Mouse (Mus musculus): ENCODE measurements at regions not wholly inside any gene's neighbourhood (a gene's known extent, or its start where the extent isn't known, plus 50 kb on each side); places are given as distances from the start of the nearest gene placed in this dataset.
A peak's percentile ranks its signal among the peaks of the same experiment; 100 is the strongest.
"Not testable (repeated sequence)": the region's sequence is repeated elsewhere in the genome, so short reads cannot be mapped to it uniquely, and the experiment has no call there.

DNA sequence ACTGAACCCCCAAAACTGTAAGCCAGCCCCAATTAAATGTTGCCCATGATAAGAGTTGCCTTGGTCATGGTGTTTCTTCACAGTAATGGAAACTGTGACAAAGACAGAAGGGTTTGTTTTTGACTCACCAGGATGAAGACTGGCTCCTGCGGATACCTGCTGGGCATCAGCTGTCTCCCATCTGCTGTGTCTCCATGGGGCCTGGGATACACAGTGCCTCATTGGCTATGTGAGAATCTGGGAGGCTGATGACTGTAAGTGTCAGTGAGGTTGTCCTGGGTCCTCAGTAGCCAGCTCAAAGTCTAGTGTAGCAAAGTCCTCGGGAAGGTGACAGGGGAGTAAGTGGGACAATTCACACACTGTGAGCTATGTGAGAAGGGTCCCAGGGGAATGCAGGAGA, 139.5 kb upstream of the Sfswap start:
- Histone ChIP-seq H3K27me3 (replicated peaks) (no peaks in the 10 kb centered on the region), H3K9ac (no peak overlapping the region), H3K4me2 (no peak overlapping the region), H3K9me3 (replicated peaks) (no peaks in the 10 kb centered on the region), H3K4me1 (no peaks in the 10 kb centered on the region), H3K36me3 (no peaks in the 10 kb centered on the region), H3K27ac (no peak overlapping the region), H3K4me3 (no peak overlapping the region)
- 74% methylated on average over 2 of the region's 2 CpGs for WGBS (ENCODE audit: insufficient replicate concordance)
- ATAC-seq = no peak

GRCm38 (mm10) chr5:129363189-129363588, 137.8 kb upstream of the Sfswap start:
- Histone ChIP-seq H3K4me1 (no peaks in the 10 kb centered on the region), H3K9ac (no peak overlapping the region), H3K27me3 (replicated peaks) (no peaks in the 10 kb centered on the region), H3K36me3 (no peaks in the 10 kb centered on the region), H3K4me2 (no peak overlapping the region), H3K4me3 (no peak overlapping the region), H3K27ac (no peak overlapping the region), H3K9me3 (replicated peaks) (no peaks in the 10 kb centered on the region)
- 67% methylated on average over 10 of the region's 10 CpGs for WGBS (ENCODE audit: insufficient replicate concordance)
- ATAC-seq = no peak

GRCm38 (mm10) chr5:129365026-129365425, 136.0 kb upstream of the Sfswap start:
- ATAC-seq = no peak

GRCm38 (mm10) chr5:129367266-129367665, 133.8 kb upstream of the Sfswap start:
- WGBS (ENCODE audit: insufficient replicate concordance) = 71% methylated on average over 13 of the region's 13 CpGs
- Histone ChIP-seq H3K9ac (no peak overlapping the region), H3K36me3 (no peaks in the 10 kb centered on the region), H3K4me2 (no peak overlapping the region), H3K27ac (no peak overlapping the region), H3K4me1 (no peaks in the 10 kb centered on the region), H3K27me3 (replicated peaks) (no peaks in the 10 kb centered on the region), H3K9me3 (replicated peaks) (no peaks in the 10 kb centered on the region), H3K4me3 (no peak overlapping the region)
- no peak for ATAC-seq

More at GRCm38 (mm10) chr5:129365026-129365425, 136.0 kb upstream of the Sfswap start:
- Histone ChIP-seq H3K4me3 (no peak overlapping the region), H3K27me3 (replicated peaks) (no peaks in the 10 kb centered on the region), H3K9me3 (replicated peaks) (no peaks in the 10 kb centered on the region), H3K4me2 (no peak overlapping the region), H3K4me1 (no peaks in the 10 kb centered on the region), H3K27ac (no peak overlapping the region), H3K36me3 (no peaks in the 10 kb centered on the region), H3K9ac (no peak overlapping the region)
- WGBS (ENCODE audit: insufficient replicate concordance) = 52% methylated on average over 8 of the region's 8 CpGs

GRCm38 (mm10) chr5:129380861-129381260, 120.2 kb upstream of the Sfswap start:
- ATAC-seq = no peak
- 84% methylated on average over 7 of the region's 7 CpGs for WGBS (ENCODE audit: insufficient replicate concordance)
- no peak overlapping the region for H3K9ac ChIP-seq

DNA sequence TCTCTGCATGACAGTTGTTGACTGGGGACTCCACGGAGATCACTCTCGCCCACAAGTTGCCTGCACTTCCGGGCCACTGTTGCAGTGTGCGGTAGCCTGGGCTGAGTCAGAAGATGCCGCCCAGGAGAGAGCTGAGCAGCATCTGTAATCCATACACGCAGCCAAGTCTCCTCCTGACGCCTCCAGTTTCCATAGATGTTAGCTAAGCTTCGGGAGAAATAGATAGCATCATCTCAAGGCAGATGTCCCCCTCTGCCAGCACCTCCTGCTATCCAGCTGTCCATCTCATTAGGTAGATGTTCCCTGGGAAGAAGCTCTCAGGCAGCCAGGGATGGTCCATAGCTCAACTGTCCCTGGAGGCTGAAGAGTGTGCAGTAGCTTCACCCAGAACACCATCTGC, 116.0 kb upstream of the Sfswap start:
- Histone ChIP-seq H3K9ac (no peak overlapping the region), H3K27ac (no peak overlapping the region), H3K4me2 (no peak overlapping the region), H3K9me3 (replicated peaks) (no peaks in the 10 kb centered on the region), H3K36me3 (no peaks in the 10 kb centered on the region), H3K27me3 (replicated peaks) (peaks cover 4% of the 10 kb centered on the region; the same call in 1 of the 2 replicates), H3K4me1 (no peaks in the 10 kb centered on the region), H3K4me3 (no peak overlapping the region)
- 72% methylated on average over 8 of the region's 8 CpGs for WGBS (ENCODE audit: insufficient replicate concordance)
- no peak for ATAC-seq

More at GRCm38 (mm10) chr5:129380861-129381260, 120.2 kb upstream of the Sfswap start:
- Histone ChIP-seq H3K27ac (no peak overlapping the region), H3K4me1 (no peaks in the 10 kb centered on the region), H3K4me3 (no peak overlapping the region), H3K4me2 (no peak overlapping the region), H3K27me3 (replicated peaks) (no peaks in the 10 kb centered on the region), H3K36me3 (no peaks in the 10 kb centered on the region), H3K9me3 (replicated peaks) (peaks cover 4% of the 10 kb centered on the region; the same call in 1 of the 2 replicates)

DNA sequence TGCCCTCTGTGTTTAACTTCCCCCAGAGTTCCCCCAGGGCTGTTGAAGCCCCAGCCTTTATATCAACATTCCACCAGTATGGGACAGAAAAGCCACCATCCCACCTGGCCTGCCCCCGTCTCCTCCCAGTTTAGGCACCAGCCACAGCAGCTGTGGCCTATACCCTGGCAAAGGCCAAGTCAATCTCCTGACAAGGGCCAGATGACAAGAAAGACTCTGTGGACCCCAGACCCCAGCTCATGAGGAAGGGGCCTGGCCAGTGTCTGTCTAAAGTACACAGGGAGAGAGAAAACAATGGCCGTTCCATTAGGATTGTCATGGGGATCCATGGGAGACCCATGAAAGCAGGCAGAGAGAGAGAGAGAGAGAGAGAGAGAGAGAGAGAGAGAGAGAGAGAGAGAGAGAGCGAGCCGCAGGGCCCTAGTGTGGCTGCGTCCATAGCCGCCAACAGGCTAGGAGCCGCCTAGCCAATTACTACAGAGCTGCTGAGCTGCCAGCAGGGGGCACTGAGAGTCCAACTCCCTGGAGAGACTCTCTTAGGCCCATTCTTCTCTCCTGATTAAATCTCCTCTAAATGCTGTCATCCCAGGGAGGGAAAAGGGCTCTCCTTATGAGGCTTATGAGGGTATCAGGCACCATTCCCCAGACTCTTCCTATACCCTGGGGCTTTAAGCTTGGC, 114.9 kb upstream of the Sfswap start:
- H3K9me3 ChIP-seq (replicated peaks); H3K4me2 ChIP-seq; H3K9ac ChIP-seq; H3K27ac ChIP-seq; H3K4me3 ChIP-seq; H3K36me3 ChIP-seq; H3K4me1 ChIP-seq; H3K27me3 ChIP-seq (replicated peaks): not testable (repeated sequence)
- WGBS (ENCODE audit: insufficient replicate concordance) = 63% methylated on average over 2 of the region's 7 CpGs
- peak; percentile 77 for ATAC-seq

DNA sequence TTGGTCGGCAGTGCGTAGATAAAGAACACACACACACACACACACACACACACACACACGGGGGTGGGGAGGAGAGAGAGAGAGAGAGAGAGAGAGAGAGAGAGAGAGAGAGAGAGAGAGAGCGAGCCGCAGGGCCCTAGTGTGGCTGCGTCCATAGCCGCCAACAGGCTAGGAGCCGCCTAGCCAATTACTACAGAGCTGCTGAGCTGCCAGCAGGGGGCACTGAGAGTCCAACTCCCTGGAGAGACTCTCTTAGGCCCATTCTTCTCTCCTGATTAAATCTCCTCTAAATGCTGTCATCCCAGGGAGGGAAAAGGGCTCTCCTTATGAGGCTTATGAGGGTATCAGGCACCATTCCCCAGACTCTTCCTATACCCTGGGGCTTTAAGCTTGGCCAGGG, 114.3 kb upstream of the Sfswap start:
- H3K36me3 ChIP-seq; H3K27me3 ChIP-seq (replicated peaks); H3K9ac ChIP-seq; H3K27ac ChIP-seq; H3K4me3 ChIP-seq; H3K9me3 ChIP-seq (replicated peaks); H3K4me2 ChIP-seq; H3K4me1 ChIP-seq: not testable (repeated sequence)
- WGBS (ENCODE audit: insufficient replicate concordance) = no CpG with 5 or more reads among the region's 8 CpGs
- ATAC-seq = peak; percentile 75

GRCm38 (mm10) chr5:129387301-129387700, 113.7 kb upstream of the Sfswap start:
- H3K36me3 ChIP-seq = no peaks in the 10 kb centered on the region
- peaks cover 4% of the 10 kb centered on the region; the same call in 1 of the 2 replicates for H3K27me3 ChIP-seq (replicated peaks)
- no peak overlapping the region for H3K4me3 ChIP-seq
- ATAC-seq = no peak
- H3K9ac ChIP-seq = no peak overlapping the region
- H3K27ac ChIP-seq = no peak overlapping the region
- 31% methylated on average over 3 of the region's 3 CpGs for WGBS (ENCODE audit: insufficient replicate concordance)
- no peaks in the 10 kb centered on the region for H3K4me1 ChIP-seq
- H3K9me3 ChIP-seq (replicated peaks) = no peaks in the 10 kb centered on the region
- H3K4me2 ChIP-seq = no peak overlapping the region

GRCm38 (mm10) chr5:129390921-129391371, 110.1 kb upstream of the Sfswap start:
- Histone ChIP-seq H3K9ac (no peak overlapping the region), H3K27me3 (replicated peaks) (peaks cover 4% of the 10 kb centered on the region; the same call in 1 of the 2 replicates), H3K27ac (no peak overlapping the region), H3K9me3 (replicated peaks) (no peaks in the 10 kb centered on the region), H3K4me3 (no peak overlapping the region), H3K36me3 (no peaks in the 10 kb centered on the region), H3K4me1 (no peaks in the 10 kb centered on the region), H3K4me2 (no peak overlapping the region)
- WGBS (ENCODE audit: insufficient replicate concordance) = 66% methylated on average over 4 of the region's 4 CpGs
- no peak for ATAC-seq

DNA sequence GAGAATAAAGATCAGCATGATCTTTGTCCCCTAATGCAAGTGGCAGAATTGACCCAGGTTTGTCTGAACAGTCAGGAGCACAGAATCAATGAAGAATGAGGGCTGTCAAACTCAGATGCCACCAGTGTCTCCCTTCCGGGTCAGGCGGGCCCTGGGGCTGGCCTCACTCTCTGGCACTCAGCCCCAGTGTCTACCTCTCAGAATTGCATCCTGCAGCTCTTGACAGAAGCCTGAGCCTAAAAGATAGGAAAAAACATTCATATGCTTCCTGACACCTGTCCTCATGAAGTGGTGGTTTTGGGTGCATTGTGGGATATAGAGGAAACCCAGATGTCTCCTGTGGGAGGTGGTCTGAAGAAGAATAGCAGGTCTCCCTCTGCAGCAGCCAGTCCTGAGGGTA, 107.9 kb upstream of the Sfswap start:
- Histone ChIP-seq H3K27me3 (replicated peaks) (peaks cover 4% of the 10 kb centered on the region; the same call in 1 of the 2 replicates), H3K4me1 (no peaks in the 10 kb centered on the region), H3K27ac (no peak overlapping the region), H3K9ac (no peak overlapping the region), H3K9me3 (replicated peaks) (no peaks in the 10 kb centered on the region), H3K36me3 (no peaks in the 10 kb centered on the region), H3K4me3 (no peak overlapping the region), H3K4me2 (no peak overlapping the region)
- 41% methylated on average over 2 of the region's 2 CpGs for WGBS (ENCODE audit: insufficient replicate concordance)
- ATAC-seq = no peak

GRCm38 (mm10) chr5:129393606-129394255, 107.3 kb upstream of the Sfswap start:
- no peak overlapping the region for H3K9ac ChIP-seq
- ATAC-seq = no peak
- H3K4me1 ChIP-seq = no peaks in the 10 kb centered on the region
- H3K4me2 ChIP-seq = no peak overlapping the region
- no peaks in the 10 kb centered on the region for H3K9me3 ChIP-seq (replicated peaks)
- H3K36me3 ChIP-seq = no peaks in the 10 kb centered on the region
- WGBS (ENCODE audit: insufficient replicate concordance) = 45% methylated on average over 9 of the region's 9 CpGs
- no peak overlapping the region for H3K27ac ChIP-seq
- H3K27me3 ChIP-seq (replicated peaks) = 0 out of 2 replicates have a peak, but pooled peaks cover 4% of the 10 kb centered on the region
- H3K4me3 ChIP-seq = no peak overlapping the region

Data from liver, embryonic 12.5 days (tissue).